Mouse (Mus musculus) midbrain, embryonic 10.5 days (tissue): ENCODE measurements around the gene Trpv4. TPM values are rescaled to one million over a fixed set of nuclear protein-coding genes. Genes with fewer than 3 reads are reported as not detected.

Source experiments
- DNase-seq: peaks from one replicate; pipeline ENCODE4 v3.0.0-alpha.2; 2017; ENCODE audit warnings: low spot score
- H3K27ac ChIP-seq: fragments of 300-500 bp; sonication (generic); replicated peaks from 2 replicates; pipeline ENCODE4 v1.5.1; 2016; ENCODE audit warnings: mild to moderate bottlenecking
- H3K27me3 ChIP-seq: fragments of 300-500 bp; sonication (generic); 2 replicates; pipeline ENCODE4 v1.6.1; 2016; ENCODE audit warnings: low read depth, mild to moderate bottlenecking; ENCODE audit not compliant: poor library complexity, severe bottlenecking
- H3K36me3 ChIP-seq: fragments of 300-500 bp; sonication (generic); 2 replicates; pipeline ENCODE4 v1.6.1; 2016; ENCODE audit warnings: mild to moderate bottlenecking, moderate library complexity
- H3K4me1 ChIP-seq: fragments of 300-500 bp; sonication (generic); 2 replicates; pipeline ENCODE4 v1.6.1; 2016
- H3K4me3 ChIP-seq: fragments of 300-500 bp; sonication (generic); 2 replicates; pipeline ENCODE4 v1.5.1; 2016; ENCODE audit warnings: mild to moderate bottlenecking, moderate library complexity
- H3K9me3 ChIP-seq: fragments of 300-500 bp; sonication (generic); replicated peaks from 2 replicates; pipeline ENCODE4 v1.6.1; 2016; ENCODE audit warnings: mild to moderate bottlenecking
- WGBS: fragments of 180-500 bp; shearing (Covaris S2); methylation state at CpG from one replicate; pipeline ENCODE4 v1.1.7; 2016; 5-methylcytosine and 5-hydroxymethylcytosine counted together
- polyA plus RNA-seq: library from polyadenylated mRNA; unstranded; fragments of >200 nt; fragmentation: Nextera tagmentation; extraction: Ambion mirVana; gene quantifications from 2 replicates; pipeline ENCODE4 v1.2.1, GENCODE M21; 2016

Gene Trpv4
- polyA plus RNA-seq, 1 experiment from 2014 or later, result 0.12 TPM

DNA sequence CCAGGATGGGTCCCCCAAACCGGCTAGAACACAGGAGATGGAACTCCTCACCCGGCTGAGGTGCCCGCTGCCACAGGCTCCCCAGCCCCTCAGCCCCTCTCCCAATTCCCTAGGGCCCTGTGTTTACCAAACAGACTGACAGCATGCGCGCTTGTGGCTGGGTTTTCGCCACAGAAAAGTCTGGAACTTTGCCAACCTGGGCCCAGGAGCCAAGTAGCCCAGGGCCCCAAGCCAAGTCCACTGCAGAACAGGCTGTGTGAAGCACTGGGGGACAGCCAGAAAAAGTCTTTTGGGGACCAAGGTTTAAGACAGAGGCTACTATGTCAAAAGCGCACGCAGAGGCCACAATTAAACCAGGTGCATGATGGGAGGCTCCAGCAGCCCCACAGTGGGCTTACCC is 50.6 kb downstream of the Trpv4 start:
- Histone ChIP-seq H3K4me3 (no peak overlapping the region), H3K27me3 (no peaks in the 10 kb centered on the region), H3K4me1 (peaks cover 50% of the 10 kb centered on the region), H3K27ac (peak overlapping the region; percentile 72; the same call in 1 of the 2 replicates), H3K36me3 (peaks cover 21% of the 10 kb centered on the region), H3K9me3 (no peaks in the 10 kb centered on the region)
- no peak for DNase-seq
- WGBS, result 88% methylated on average over 8 of the region's 8 CpGs

DNA sequence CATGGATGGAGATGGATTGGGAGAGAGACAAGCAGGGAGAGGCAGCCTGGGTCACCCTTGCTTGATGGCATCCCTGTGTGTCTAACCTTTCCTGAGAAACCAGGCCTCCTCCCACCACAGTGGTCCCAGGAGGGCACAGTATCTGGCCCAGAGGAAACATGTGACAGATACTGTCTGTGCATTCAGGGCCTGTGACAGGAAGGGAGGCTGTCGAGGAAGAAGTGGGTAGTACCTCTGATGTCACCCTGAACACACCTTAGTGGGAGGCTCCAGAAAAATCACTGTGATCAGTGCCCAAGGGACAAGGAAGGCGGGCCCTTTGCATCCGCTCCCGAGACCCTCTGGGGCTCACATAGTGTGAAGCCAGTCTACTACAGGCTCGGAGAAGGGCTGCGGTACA is 52.2 kb downstream of the Trpv4 start:
- Histone ChIP-seq H3K4me3 (no peak overlapping the region), H3K4me1 (peaks cover 50% of the 10 kb centered on the region), H3K27ac (no peak overlapping the region), H3K9me3 (no peaks in the 10 kb centered on the region), H3K36me3 (peaks cover 5% of the 10 kb centered on the region), H3K27me3 (no peaks in the 10 kb centered on the region)
- WGBS, result 89% methylated on average over 6 of the region's 6 CpGs
- DNase-seq, result no peak

DNA sequence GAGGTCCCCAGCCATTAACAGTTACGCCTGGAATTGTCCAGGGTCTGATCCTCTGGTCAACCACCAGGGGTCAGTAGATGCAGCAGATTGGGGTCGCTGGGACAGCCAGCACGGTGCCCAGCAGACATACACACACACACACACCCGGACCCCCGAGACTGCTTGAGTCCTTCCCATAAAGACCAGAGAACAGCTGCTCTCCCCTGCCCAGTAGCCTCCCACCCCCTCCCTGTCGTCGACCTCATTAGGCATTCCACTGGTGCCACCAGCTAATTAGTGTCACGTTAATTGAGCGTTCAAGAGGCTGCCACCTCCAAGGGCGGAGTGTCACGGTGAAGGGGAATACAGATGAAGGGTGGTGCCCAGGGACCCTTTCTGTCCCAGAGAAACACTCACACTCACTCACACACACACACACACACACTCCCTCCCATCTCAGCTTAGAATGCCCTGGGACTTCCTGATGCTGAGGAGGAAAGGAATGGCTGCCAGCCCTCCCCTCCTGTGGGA is 53.4 kb downstream of the Trpv4 start:
- Histone ChIP-seq H3K36me3 (no peaks in the 10 kb centered on the region), H3K4me1 (peaks cover 56% of the 10 kb centered on the region), H3K27me3 (no peaks in the 10 kb centered on the region), H3K9me3 (no peaks in the 10 kb centered on the region), H3K4me3 (no peak overlapping the region), H3K27ac (peak overlapping the region; percentile 28; the same call in 1 of the 2 replicates)
- peak; percentile 44 for DNase-seq
- 42% methylated on average over 11 of the region's 11 CpGs for WGBS

DNA sequence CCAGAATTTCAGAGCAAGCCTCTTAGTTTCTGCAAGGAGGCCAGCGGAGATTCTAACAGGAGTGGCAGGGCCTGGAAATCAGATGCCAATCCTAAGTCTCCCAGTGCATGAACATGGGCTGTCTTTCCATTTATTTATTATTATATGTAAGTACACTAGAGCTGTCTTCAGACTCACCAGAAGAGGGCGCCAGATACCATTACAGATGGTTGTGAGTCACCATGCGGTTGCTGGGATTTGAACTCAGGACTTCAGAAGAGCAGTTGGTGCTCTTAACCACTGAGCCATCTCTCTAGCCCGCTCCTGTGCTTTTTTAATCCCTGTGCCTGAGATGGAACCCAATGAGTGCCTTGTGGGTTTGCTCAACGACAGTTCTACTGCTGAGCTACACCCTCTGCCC is 54.2 kb downstream of the Trpv4 start:
- Histone ChIP-seq H3K4me3 (no peak overlapping the region), H3K36me3 (no peaks in the 10 kb centered on the region), H3K27me3 (no peaks in the 10 kb centered on the region), H3K27ac (no peak overlapping the region), H3K9me3 (no peaks in the 10 kb centered on the region), H3K4me1 (peaks cover 60% of the 10 kb centered on the region)
- 77% methylated on average over 5 of the region's 5 CpGs for WGBS
- DNase-seq, result no peak

DNA sequence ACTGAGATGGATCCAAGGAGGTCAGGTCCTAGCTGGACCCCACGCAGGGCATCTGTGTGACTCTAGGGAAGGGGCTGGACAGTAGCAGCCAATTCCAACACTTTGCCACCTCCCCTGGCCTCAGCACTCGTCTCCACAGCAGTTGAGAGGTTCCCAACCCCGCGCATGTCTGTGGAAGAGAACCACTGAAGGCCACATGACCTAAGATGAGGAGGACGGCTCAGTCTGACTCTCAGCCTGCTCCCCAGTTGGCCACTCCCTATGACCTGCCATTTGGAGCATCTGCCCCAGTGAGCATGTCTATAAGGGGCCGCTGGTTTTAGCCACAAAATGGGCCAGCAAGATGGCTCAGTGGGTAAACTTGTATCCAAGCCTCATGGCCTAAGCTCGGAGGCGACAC is 56.2 kb downstream of the Trpv4 start:
- H3K4me1 ChIP-seq, result peaks cover 48% of the 10 kb centered on the region
- no peak overlapping the region; the same call in 1 of the 2 replicates for H3K27ac ChIP-seq

DNA sequence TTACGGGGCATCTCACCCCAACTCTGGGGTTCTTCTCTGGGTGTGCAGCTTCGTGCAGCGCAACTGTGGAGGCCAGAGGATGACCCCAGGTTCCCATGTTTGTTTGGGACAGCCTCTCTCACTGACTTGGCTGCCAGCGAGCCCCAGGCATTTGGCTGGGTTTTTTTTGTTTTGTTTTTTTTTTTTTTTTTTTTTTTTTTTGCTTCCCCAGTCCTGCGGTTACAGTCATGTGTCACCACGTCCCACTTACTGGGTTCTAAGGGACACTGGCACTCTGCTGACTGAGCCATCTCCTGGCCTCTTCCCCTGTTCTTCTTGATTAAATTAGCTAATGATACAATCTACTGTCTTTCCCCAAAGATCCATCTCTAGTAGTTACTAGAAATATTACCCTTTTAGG is 60.6 kb downstream of the Trpv4 start:
- DNase-seq, result no peak
- peaks cover 65% of the 10 kb centered on the region for H3K4me1 ChIP-seq
- peaks cover 22% of the 10 kb centered on the region for H3K36me3 ChIP-seq
- WGBS, result 76% methylated on average over 6 of the region's 6 CpGs
- no peak overlapping the region for H3K27ac ChIP-seq
- no peak overlapping the region for H3K4me3 ChIP-seq
- H3K9me3 ChIP-seq, result no peaks in the 10 kb centered on the region
- H3K27me3 ChIP-seq, result peaks cover 4% of the 10 kb centered on the region; the same call in 1 of the 2 replicates

More for the DNA sequence above, 56.2 kb downstream of the Trpv4 start:
- Histone ChIP-seq H3K36me3 (no peaks in the 10 kb centered on the region), H3K9me3 (no peaks in the 10 kb centered on the region), H3K4me3 (no peak overlapping the region), H3K27me3 (no peaks in the 10 kb centered on the region)
- WGBS, result 87% methylated on average over 8 of the region's 8 CpGs
- no peak for DNase-seq

DNA sequence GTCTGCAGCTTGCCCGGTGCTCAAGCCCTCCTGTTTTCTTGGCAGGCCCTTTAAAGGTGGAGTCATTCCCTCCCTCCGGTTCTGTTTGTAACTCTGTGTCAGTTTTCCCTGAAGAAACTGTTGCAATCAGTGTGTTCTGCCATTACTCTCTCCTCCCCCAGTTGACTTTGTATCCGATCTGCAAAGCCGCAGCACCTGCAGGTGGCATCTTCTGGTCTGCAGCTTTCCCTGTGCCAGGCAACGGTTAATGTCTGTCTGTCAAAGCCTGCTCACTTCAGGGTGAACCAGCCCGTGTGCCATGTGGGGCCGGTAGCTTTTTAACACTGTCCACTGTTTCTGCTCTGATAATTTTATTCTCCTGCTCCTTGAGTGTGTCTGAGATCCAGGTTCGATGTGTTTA is 61.0 kb downstream of the Trpv4 start:
- peaks cover 66% of the 10 kb centered on the region for H3K4me1 ChIP-seq
- no peak for DNase-seq
- WGBS, result 74% methylated on average over 8 of the region's 8 CpGs

DNA sequence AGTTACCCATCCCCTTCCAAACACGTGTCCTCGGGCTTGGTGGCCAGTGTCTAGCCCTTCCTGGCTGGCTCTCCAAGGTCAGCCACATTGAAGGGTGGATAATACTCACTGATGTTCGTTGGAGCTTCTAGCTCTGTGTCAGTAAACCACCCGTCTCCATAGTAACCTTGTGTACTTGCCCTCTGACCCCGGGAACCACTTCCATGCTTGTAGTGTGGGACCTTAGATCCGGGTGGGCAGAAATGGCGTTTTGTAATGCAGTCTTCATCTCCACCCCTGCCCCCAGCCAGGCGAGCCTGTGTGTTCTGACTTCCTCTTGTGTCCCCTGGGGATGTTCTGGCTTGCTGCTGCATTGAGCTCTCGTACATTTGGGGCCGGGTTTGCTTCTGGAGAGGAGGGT is 61.6 kb downstream of the Trpv4 start:
- H3K4me3 ChIP-seq, result no peak overlapping the region
- peaks cover 9% of the 10 kb centered on the region; the same call in 1 of the 2 replicates for H3K27me3 ChIP-seq
- peaks cover 22% of the 10 kb centered on the region for H3K36me3 ChIP-seq
- WGBS, result 27% methylated on average over 10 of the region's 10 CpGs
- no peaks in the 10 kb centered on the region for H3K9me3 ChIP-seq
- peaks cover 68% of the 10 kb centered on the region for H3K4me1 ChIP-seq
- DNase-seq, result peak; percentile 54
- H3K27ac ChIP-seq, result peak overlapping the region; percentile 64

More for the DNA sequence above, 61.0 kb downstream of the Trpv4 start:
- Histone ChIP-seq H3K9me3 (no peaks in the 10 kb centered on the region), H3K36me3 (peaks cover 22% of the 10 kb centered on the region), H3K27ac (no peak overlapping the region), H3K4me3 (no peak overlapping the region), H3K27me3 (peaks cover 4% of the 10 kb centered on the region; the same call in 1 of the 2 replicates)

DNA sequence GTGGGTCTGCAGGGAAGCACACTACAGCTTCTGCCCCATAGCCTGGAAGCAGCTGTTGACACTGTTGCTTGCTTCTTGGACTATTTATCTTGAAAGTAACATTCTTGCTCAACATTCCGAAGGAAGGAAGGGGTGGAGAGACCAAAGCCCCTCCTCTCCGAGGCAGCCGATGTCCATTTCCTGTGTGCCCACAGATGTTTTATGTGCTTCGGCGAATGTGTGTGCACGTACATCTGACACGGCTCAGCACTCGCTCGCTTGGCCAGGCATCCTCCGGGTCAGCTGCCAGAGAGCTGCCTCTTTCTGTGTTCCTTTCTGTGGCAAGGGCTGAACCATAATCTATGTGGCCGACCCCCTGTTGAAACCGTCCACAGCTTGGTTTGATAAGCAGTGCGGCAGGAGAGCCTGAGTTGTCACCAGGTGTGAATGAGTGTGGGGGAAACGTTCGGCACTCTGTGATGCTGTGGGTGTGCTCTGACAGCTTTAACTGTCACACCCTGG is 63.4 kb downstream of the Trpv4 start:
- Histone ChIP-seq H3K27me3 (peaks cover 11% of the 10 kb centered on the region; the same call in 1 of the 2 replicates), H3K9me3 (no peaks in the 10 kb centered on the region), H3K4me1 (peaks cover 80% of the 10 kb centered on the region), H3K36me3 (peaks cover 22% of the 10 kb centered on the region), H3K27ac (no peak overlapping the region; the same call in 1 of the 2 replicates), H3K4me3 (no peak overlapping the region)
- WGBS, result 88% methylated on average over 15 of the region's 15 CpGs
- no peak for DNase-seq

DNA sequence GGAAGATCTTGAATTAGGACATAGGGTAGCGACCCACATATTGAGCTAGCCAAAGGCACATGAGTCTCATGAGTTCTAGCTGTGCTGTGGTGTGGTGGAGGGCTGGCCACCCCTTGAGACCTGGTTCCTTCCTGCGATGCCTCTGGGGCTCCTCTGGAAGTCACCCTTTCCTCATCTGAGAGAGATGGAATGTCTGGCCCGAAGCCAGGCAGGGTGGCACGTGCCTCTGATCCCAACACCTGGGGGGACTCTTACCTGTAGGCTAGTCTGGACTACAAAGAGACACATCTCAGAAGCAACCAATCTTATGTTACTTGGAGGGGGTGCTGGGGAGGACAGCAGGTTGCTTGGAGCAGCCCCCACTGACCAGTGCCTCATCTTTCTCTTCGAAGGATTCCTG is 64.3 kb downstream of the Trpv4 start:
- peaks cover 84% of the 10 kb centered on the region for H3K4me1 ChIP-seq
- H3K36me3 ChIP-seq, result peaks cover 22% of the 10 kb centered on the region
- H3K27me3 ChIP-seq, result peaks cover 11% of the 10 kb centered on the region; the same call in 1 of the 2 replicates
- 89% methylated on average over 5 of the region's 5 CpGs for WGBS
- H3K4me3 ChIP-seq, result no peak overlapping the region
- H3K9me3 ChIP-seq, result no peaks in the 10 kb centered on the region
- no peak for DNase-seq
- H3K27ac ChIP-seq, result peak overlapping the region; percentile 63

DNA sequence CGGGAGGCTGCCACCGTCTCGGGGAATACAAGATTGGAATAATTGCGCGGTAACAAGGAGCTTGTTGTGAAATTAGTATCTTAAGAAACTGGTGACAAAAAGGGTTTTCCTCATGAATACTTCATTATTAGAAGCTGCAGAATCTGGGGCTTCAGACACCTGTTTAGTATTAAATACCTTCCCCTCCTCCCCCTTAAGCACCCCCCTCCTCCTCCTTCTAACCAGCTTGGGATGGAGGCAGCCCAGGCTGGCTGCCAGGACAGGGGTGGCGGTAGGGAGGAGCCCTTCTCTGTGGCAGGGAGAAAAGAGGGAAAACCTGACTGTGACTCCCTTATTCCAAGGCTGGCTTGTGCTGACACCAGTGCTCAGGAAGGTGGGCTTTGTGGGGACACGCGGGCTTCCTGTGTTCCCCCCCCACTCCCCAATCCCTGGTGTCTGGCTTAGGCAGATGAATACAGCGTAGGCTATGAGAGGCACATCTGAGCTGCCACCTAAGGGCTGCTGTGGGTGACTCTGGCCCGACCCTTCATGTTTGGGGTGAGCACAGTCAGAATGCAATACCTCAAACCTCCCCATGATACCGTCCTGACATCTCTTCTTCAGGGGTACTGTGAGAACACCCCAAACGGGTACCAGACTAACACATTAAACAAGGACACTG is 64.9 kb downstream of the Trpv4 start:
- no peak for DNase-seq
- no peak overlapping the region for H3K4me3 ChIP-seq
- WGBS, result 67% methylated on average over 12 of the region's 12 CpGs
- peaks cover 91% of the 10 kb centered on the region for H3K4me1 ChIP-seq
- H3K27ac ChIP-seq, result peak overlapping the region; percentile 63; the same call in 1 of the 2 replicates
- H3K27me3 ChIP-seq, result peaks cover 13% of the 10 kb centered on the region; the same call in 1 of the 2 replicates
- H3K36me3 ChIP-seq, result peaks cover 22% of the 10 kb centered on the region
- H3K9me3 ChIP-seq, result no peaks in the 10 kb centered on the region

DNA sequence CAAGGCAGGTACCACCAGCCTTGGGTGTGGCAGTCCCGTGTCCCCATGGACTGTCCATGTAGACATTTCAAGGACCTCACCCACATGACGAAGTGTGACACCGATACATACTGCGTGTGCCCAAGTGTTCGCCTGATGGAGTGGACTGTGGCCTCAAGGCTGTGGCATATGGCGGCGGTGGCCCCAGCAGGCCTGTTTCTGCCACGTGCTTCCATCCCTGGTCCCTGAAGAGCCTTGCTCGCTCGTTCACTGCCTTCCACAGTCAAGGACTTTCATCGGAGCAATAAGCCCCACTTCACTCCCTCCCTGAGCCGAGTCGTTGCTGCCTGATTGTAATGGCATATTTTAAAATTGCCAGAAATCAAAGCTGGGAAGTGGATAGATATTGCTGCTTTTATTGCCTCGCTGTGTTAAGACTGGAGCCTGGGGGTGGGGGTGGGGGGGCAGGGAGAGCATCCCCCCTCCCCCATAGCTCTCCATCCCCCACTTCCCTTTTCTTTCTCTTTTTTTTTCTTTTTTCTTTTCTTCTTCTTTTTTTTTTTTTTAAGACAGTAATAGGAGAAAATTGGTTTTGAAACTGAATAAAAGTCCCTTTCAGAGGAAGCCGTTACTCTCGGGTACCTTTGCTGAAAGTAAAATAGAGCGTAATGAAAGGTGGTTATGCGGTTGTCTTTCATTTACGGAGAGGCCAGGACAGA is 65.6 kb downstream of the Trpv4 start:
- DNase-seq, result no peak
- H3K27ac ChIP-seq, result peak overlapping the region; percentile 76
- WGBS, result 76% methylated on average over 19 of the region's 19 CpGs

More for the DNA sequence above, 65.6 kb downstream of the Trpv4 start:
- Histone ChIP-seq H3K4me1 (peaks cover 98% of the 10 kb centered on the region), H3K9me3 (no peaks in the 10 kb centered on the region), H3K36me3 (peaks cover 25% of the 10 kb centered on the region), H3K27me3 (peaks cover 16% of the 10 kb centered on the region; the same call in 1 of the 2 replicates), H3K4me3 (no peak overlapping the region)
